Mouse (Mus musculus): ENCODE measurements around the gene Tdrd1. TPM values are rescaled to one million over a fixed set of nuclear protein-coding genes. Genes with fewer than 3 reads are reported as not detected.
"Not testable (repeated sequence)": the region's sequence is repeated elsewhere in the genome, so short reads cannot be mapped to it uniquely, and the experiment has no call there.

The Tdrd1 gene
- total RNA-seq (2022): under 1 TPM in 1 of 4 experiments, not detected in 3; 0.10 TPM

DNA sequence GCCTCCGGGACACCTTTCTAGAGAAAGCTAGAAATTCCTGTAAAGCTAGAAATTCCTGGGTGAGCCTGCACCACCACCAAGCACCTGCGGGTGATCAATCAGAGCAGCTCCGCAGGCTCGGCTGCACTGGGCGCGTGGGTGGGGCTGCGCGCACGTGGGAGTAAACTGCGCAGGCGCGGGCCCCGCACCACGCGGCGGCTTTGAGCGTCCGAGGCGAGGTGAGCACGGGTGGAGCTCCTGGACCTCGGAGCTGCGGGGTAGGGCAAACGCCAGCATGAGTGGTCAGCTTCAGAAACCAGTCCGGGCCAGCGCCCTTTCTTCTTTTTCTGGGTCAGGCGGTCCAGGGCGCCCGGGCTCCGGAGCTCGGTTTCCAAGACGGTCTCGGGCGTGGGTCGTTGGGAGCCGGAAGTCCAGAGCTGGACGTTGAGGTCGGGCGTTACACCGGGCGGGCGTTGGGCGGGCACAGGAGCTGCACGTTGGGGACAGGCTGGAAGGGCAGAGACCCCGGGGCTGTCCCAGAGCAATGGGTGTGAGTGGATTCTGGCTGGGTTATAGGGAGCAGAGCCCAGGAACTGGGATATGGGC is at the start of gene Tdrd1:
Gene Tdrd1 (plus strand): TSS at position 163 of the 585 bp plus-strand sequence.
- DNase-seq: no peak

DNA sequence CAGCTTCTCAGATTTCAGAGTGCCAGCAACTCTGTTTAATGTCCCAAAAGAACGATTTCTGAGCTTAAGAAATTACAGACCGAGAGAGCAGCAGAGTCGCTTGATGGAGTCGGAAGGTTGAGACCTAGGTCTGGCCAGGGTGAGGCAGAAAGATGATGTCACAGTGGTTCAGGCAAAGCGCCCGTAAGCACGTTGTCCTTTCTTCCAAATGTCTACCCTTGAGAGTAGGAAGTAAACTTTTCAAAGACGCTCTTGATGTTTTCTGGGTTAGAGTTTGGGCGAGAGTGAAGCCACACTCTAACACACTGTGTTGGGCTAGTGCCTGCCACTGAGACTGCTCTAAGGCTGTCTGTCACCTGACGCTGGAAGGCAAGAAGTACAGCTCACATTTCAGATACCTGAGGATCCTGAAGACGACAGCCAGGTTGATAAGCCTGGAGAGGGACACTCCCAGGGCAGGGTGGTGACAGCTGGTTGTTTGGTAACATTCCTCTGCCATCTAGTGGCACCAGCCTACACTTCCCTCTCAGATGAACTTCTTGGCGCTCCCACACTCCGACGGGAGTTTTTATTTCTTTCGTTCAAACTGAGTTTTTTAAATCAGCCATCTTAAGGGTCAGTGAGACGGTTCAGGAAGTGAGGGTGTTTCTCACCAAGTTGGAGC is 49.2 kb upstream of the Tdrd1 start:
- DNase-seq: peak; percentile 36

DNA sequence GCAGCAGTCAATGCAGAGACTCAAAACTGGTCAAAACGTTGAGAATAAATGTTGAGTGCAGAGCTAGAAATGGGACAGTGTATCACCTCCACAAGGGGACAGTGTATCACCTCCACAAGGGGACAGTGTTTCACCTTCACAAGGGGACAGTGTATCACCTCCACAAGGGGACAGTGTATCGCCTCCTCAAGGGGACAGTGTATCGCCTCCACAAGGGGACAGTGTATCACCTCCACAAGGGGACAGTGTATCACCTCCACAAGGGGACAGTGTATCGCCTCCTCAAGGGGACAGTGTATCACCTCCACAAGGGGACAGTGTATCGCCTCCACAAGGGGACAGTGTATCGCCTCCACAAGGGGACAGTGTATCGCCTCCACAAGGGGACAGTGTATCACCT is 47.5 kb upstream of the Tdrd1 start:
- DNase-seq: not testable (repeated sequence)

DNA sequence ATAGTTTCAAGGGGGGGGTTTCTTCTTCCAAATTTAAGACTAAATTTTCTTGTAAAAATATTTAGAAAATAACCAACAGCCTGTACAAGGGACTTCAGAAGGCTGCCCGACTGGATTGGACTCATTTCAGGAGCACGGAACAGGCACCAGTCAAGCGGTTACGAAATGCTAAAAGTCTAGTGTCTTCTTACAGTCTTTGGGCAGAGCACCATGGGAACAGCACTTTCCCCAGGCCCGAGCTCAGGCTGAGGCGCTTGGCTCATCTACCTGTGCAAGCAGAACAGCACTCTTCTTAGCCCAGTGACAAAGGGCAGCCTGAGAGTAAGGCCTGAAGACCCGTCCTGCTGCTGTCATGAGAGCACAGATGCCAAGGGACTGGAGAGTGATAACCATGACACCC is 38.1 kb upstream of the Tdrd1 start:
- DNase-seq: no peak

DNA sequence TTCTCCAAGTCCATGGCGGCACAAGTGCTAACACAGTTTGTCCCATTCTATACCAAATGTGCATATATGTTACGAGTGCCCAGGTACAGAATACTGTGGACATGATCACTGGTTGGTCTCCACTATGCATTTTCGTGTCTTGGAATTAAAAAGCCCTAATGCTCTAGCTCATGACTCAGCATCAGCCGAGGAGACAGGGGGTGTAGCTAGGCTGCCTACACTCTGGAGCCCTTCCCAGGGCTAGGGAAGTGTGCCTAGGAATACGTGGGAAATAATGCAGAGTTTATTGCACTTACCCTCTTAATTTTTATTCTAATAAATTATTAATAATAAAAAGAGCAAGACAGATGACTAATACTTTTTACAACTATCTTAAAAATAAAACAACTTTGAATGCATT is 37.1 kb upstream of the Tdrd1 start:
- DNase-seq: no peak

DNA sequence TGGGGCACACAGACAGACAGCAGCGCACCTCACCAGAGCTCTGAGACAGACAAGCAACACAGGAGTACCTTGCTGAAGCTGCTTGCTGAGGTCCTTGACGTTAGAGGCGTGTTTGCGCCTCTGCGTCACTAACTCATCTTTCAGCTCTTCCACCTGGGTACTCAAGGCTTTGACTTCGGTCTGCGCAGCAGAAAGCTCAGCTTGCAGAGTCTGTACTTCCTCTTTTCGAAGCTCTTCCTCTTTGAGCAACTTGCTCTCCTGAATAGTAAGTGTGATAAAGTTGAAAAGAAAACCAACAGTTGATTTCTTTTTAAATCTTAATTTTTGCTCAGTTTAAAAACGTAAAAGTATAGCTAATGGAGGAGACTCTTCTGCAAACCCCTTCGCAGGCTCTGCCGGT is 28.6 kb upstream of the Tdrd1 start:
- no peak for DNase-seq

DNA sequence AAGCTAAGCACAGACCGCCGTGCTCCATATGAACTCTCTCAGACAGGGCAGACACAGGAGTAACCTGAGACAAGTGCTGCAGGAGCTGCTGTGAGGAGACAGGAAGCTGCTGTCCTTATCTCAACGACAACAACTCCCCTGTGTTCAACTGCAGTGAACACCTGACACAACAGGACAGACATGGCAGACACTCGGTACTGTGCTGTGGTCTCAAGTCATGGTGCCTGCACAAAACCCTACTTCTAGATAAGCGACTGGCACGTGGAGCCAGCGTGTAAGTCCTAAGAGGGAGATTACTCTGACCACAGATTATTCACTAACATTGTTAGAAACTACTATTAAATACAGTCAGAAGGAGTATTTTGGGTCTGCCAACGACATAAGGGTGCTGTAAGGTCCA is 25.8 kb upstream of the Tdrd1 start:
- DNase-seq: no peak

DNA sequence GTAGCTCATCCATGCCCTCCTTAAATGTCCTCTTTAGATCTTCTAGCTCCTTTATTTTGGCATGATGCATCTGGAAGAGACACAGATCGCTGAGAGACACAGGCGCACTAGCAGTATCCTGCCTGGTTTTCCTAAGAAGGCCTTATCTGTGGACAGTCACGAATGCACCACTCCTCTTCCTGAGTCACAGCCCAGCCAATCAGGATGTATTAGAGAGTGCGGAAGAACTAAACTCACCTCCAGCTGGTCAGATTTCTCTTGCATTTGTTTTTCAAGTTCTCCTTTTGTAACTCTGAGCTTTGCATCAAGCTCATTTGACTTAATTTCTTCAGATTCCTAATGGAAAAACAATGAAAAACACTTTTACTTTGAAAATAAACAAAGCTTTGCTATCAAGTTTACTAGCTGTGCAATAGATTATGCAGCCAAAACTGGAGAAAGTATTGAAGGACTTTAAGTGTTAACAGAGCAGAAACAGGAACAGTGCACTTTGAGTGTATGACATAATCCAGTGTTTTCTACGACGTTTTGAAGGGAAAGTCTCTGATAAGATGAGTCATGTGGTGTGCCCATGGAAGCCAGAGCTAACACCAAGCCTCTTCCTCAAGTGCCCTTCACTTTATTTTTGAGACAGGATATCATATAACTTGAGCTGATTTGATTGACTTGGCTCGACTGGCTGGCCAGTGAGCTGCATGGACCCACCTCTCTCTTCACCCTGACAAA is 24.9 kb upstream of the Tdrd1 start:
- DNase-seq: no peak

DNA sequence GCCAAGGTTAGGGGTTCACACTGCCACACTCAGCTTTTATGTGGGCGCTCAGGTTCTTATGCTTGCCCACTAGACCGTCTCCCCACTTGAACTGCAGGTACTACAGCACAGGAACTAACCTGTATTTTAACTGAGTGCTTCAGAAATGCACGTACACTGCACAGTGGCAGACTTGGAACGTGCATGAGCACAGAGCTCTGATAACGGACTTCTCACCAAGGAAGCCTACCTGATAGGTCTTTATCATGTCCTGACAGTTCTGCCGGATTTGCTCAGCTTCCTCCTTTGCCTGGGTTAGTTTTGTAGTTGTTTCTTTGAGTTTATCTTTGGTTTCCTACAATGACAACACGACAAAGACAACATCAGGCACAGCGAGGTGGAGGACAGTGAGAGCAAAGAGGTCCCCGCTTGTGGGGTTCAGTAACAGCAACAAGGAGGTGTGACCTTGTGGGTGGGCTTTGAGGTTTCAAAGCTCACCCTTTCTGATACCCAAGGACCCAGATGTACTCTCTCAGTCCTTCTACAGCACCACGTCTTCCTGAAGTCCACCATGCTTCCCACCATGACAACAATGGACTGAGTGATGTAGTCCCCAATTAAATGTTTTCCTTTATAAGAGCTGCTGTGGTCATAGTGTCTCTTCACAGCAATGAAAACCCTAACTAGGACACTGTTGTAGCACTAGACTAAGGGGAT is 24.2 kb upstream of the Tdrd1 start:
- no peak for DNase-seq

DNA sequence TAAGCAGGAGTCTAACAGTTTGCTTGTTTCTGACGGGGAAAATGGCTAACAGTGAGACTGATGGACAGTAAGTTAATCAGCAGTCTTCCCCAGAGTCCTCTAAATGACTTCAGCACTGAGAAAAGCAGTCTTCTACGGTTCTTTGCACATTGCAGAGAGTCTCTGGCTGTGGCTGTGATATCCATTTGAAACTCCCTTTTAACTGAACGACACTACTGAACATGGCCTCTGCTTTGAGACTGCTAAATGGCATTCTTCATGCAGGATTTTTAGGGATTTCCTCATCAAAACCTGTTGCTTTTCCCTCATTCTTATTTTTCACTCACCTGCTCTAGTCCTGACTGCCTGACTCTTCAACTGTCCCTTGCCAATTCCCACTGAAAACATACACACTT is 23.7 kb upstream of the Tdrd1 start:
- no peak for DNase-seq

DNA sequence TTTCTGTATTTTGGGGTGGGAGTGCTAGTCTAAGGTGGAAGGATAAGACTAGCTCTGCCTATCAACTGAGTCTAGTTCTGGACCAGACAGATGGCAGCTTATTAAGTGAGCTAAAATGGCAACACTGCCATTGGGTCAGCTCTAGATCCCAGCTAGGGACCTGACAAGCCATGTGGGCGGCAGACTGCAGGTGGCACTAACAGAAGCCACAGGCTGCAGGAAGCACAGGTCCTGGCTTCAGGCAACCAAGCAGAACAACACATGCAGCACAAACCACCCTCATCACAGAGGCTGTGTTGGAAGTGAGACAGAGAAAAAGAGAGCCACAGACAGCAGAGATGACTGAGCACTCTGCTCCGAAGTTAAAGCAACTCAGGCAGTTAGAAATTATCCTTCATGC is 20.6 kb upstream of the Tdrd1 start:
- no peak for DNase-seq

DNA sequence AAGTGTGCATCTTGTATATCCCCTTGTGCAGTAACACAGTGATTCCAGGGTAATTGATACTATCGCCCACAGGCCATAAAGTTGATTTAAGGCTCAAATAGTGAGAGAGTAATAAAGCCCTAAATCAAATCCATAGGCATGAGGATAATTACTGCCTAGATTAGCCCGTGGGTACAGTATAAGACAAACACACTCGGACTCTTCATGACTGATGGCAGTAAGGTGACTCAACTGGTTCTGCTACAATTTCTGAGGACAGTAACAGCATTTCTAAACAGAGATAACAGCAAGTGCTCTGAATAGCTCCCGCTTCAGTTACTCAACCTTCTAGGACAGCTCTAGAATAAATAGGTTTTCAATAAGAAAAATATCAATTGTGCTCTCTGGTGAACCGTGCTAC is 18.9 kb upstream of the Tdrd1 start:
- no peak for DNase-seq

DNA sequence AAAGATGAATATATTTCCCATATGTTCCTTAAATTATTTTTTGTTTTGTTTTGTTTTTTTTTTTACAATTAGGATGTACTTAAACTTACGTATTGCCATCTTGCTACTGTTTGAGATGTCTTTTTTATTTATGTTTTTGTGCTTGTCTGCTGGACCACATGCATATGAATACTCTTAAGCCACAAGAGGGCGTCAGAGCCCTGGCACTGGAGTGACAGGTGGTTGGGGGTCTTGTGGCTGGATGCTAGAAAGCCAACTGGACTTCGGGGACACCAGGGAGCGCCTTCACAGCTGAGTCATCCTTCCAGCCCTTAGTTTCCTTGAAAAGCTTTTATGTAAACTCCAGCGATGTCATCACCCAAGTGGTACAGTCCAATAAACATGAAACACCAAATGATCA is 17.2 kb upstream of the Tdrd1 start:
- no peak for DNase-seq

DNA sequence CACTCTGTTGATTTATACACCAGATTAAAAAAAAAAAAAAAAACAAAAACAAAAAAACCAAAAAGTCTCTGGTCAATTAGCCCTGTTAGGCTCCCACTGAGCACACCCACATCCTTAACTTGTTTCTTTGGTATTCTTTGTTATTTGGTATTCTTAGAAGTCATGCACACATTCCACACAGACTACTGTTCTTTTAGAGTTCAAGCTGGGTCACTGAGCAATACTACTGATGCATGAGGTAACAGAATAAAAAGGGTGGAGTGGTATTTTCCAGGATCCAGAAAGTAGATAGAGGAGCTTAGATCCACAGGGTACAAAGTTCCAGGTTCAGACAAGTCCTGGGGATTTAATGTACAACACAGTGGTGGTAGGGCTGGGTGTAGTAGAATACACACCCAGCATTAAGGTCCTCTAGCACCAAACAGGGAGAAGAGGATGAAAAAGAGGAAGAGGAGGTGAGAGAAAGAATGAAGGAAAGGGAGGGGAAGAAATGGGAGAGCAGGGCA is 15.3 kb upstream of the Tdrd1 start:
- no peak for DNase-seq

DNA sequence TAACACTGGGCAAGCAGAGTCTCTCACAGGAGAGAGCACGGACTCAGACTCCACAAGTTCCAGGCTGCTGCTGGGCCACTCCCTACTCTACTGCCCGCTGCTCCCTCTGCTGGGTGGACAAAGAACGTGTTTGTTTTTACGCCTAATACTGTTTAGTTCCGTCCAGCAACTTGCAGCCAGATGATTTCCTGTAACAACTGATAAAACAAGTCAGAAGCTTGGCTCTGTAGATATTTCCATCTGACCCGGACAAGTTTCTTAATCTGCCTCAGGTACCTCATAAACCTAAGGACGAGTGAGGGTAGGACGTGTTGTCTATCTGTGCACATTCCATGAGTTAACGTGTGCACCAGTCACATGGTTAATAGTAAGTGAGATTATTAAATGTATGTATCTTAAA is 14.4 kb upstream of the Tdrd1 start:
- no peak for DNase-seq

DNA sequence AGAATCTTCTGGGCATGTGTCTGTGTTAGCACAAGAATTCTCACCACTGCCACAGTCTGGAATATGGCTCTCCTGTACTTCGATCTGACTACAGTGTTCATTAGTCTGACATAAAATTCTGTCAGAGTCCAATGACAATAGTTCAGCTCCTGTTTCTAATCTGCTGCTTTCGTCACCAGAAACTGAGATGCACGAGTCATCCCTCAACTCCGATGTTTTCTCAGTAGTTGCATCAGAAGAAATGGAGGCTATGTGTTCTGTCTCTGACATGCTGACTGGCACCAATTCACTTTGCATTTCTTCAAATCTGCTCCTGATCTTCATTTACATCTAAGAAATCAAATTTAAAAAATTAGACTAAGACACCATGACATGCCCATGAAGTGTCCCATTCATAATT is 12.6 kb upstream of the Tdrd1 start:
- DNase-seq: no peak

DNA sequence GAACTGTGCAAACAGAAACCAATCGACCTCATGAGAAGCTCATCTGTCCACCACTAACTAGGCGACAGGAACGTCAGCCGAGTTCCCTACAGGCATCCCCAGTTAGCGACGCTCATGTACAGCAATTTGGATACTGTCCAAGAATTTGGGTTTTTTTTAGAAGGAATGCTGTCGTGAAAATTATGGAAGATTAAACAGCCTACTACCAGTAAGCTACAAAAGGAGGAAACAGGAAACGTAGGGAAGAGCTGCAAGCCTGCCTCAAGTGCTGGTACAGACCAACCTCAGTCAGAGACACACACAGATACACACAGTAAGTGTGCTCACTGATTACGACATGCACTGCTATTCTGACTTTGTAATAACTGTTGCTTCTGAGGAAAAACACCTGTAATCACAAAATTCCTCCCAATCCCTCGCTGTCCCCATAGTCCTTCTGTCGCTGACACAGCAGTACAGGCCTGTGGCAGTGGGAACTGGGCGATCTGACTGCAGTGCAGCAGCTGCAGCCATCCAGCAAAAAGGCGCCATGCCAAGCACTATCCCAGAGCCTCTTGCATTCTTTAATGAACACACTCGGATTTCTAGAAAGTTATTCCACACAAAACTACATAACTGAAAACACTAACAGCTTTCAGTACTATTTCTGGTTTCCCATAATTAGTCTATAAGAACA is 8.0 kb upstream of the Tdrd1 start:
- DNase-seq: no peak

DNA sequence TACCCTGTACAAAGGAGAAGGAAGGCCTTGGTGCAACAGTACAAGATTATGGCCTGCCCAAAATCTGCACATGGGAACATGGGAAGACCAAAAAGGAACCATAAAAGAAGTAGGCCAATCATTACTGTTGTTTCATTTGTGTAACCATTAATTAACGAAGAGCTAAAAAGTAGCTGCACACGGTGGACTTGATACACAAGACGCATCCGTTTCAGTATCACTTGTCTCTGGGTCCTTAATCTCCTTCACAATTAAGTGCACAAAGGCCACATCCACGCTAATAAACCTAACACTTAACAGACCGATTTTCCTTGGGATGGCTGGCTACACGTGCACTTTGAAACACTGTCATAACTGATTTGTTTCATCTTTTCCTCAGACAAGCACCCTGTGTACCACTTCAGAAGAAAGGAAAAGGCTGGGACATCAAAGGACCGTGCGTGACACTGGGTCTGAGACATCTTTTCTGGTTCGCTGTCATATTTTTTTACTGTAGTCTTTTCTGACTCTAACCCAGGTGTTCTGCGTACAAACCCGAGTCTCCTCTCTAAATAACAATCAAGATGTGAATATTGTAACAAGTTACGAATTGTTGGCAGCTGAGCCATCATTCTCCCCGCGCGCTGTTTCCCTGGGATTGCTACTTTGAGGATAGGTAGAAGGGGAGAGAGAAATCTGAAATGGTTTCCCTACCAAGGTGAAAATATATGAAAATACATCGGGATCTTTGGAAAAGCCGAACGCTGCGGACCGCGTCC is 4.8 kb upstream of the Tdrd1 start:
- no peak for DNase-seq

DNA sequence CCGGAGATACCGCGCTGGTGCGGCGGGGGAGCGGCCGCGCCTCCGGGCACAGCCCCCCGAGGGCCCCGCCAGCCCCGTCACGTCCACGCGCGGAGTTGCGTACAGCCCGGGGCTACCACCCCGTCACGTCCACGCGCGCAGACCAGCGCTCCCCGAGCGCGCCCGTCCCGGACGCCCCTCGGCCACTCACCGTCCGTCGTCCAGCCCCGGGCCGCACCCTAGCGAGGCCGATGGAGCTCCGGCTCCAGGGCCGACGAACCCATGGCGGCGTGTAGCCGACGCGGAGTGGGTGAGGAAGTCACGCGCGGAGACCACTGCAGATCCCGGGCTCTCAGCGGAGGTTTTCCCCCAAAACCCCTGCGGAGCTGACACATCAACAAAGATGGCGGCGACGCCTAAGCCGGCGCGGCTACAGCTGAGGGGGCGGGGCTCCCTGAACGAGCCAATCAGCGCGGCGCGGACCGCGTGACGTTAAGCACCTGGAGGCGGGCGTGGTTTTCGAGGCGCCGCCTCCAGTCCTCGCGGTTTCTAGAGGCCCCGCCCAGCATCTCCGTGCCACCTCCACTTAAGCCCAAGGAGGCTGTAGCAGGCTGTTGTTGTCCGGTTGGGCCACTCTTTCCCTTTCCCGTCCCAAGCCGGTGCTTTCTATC is 4.1 kb upstream of the Tdrd1 start, which contains the start of gene Ccdc186:
Gene Ccdc186 (minus strand): TSS at position 393 of the 650 bp plus-strand sequence.
- DNase-seq: peak; percentile 90

DNA sequence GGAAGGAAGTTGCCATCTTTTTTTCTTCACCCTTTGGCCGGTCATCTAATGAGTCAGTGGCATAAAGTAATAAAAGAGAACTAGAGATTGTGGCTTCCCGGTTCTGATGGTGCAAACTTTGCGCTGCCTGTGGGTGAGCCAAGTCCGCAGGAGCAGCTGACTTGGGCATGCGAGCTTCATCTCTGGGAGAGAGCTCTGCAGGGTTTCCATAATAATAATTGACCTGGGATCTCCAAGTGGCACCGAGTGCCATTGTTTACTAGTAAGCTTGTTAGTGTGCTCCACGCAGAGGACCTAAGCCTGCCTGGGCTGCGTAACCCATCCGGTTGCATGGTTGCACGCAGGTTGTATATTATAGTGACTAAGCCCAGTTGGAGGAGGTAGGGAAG is 3.6 kb upstream of the Tdrd1 start:
- no peak for DNase-seq

DNA sequence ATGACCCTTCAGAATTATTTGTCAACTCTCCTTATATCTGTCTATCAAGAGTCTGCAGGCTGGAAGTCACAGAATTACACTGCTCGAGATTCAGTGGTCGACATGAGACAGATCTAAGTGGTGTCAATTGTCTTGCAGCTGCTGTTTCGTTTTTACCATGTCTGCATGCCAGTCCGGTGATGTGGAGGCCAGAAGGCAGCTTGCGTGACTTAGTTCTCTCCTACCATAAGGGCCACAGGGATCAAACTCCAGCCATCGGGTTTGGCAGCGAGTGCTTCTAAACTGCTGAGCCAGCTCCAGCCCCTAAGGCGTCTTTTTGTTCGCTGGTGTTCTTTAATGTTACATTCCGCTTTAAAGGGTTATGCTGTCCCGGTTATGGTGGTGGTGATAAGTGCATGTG is 2.3 kb downstream of the Tdrd1 start:
- no peak for DNase-seq

Measured in adrenal gland, adult 8-10 months (tissue).